Mouse (Mus musculus) liver, embryonic 12.5 days (tissue): Measurements from ENCODE around the gene Ubb. TPM values are rescaled to one million over a fixed set of nuclear protein-coding genes. Genes with fewer than 3 reads are reported as not detected.

Experiments
- ATAC-seq: fragments of 200-750 bp; cut with Nextera tagmentation; 2 replicates; pipeline ENCODE4 v1.8.0; 2017; ENCODE audit warnings: moderate number of reproducible peaks, mild to moderate bottlenecking, moderate library complexity
- H3K27ac ChIP-seq: fragments of 300-500 bp; sonication (generic); 2 replicates; pipeline ENCODE4 v1.5.1; 2016; ENCODE audit warnings: mild to moderate bottlenecking
- H3K27me3 ChIP-seq: fragments of 300-500 bp; sonication (generic); replicated peaks from 2 replicates; pipeline ENCODE4 v1.6.1; 2016; ENCODE audit warnings: mild to moderate bottlenecking, moderate library complexity
- H3K36me3 ChIP-seq: fragments of 300-500 bp; sonication (generic); 2 replicates; pipeline ENCODE4 v1.6.1; 2016; ENCODE audit warnings: mild to moderate bottlenecking, moderate library complexity
- H3K4me1 ChIP-seq: fragments of 300-500 bp; sonication (generic); 2 replicates; pipeline ENCODE4 v1.6.1; 2016
- H3K4me2 ChIP-seq: fragments of 300-500 bp; sonication (generic); 2 replicates; pipeline ENCODE4 v1.6.1; 2016; ENCODE audit warnings: mild to moderate bottlenecking, moderate library complexity
- H3K4me3 ChIP-seq: fragments of 300-500 bp; sonication (generic); 2 replicates; pipeline ENCODE4 v1.5.1; 2016; ENCODE audit warnings: mild to moderate bottlenecking, moderate library complexity
- H3K9ac ChIP-seq: fragments of 300-500 bp; sonication (generic); 2 replicates; pipeline ENCODE4 v1.6.1; 2016; ENCODE audit warnings: mild to moderate bottlenecking, moderate library complexity
- H3K9me3 ChIP-seq: fragments of 300-500 bp; sonication (generic); replicated peaks from 2 replicates; pipeline ENCODE4 v1.6.1; 2016; ENCODE audit warnings: mild to moderate bottlenecking, moderate library complexity
- WGBS: fragments of 180-500 bp; shearing (Covaris S2); methylation state at CpG from one replicate; pipeline ENCODE4 v1.1.7; 2016; ENCODE audit not compliant: insufficient replicate concordance; 5-methylcytosine and 5-hydroxymethylcytosine counted together
- polyA plus RNA-seq: library from polyadenylated mRNA; unstranded; fragments of >200 nt; fragmentation: Nextera tagmentation; extraction: Ambion mirVana; gene quantifications from 2 replicates; pipeline ENCODE4 v1.2.1, GENCODE M21; 2016

The Ubb gene
- polyA plus RNA-seq, 1 experiment from 2014 or later = 1,525 TPM

- H3K4me1 ChIP-seq = peaks cover 14% of the 10 kb centered on the region; the same call in 1 of the 2 replicates
- no peak for ATAC-seq
- WGBS = 49% methylated on average over 3 of the region's 3 CpGs
Measured at GRCm38 (mm10) chr11:62568300-62568699, 17.3 kb downstream of the Ubb start.

GRCm38 (mm10) chr11:62573959-62574702 lies 23.2 kb downstream of the Ubb start, which contains the start of gene Trpv2:
Trpv2 (plus strand) TSS chr11:62574486.
- H3K36me3 ChIP-seq = no peaks in the 10 kb centered on the region
- H3K4me3 ChIP-seq = peak within 1 kb of the TSS; percentile 64
- no peaks in the 10 kb centered on the region for H3K9me3 ChIP-seq
- H3K27ac ChIP-seq = peak within 1 kb of the TSS; percentile 13; the same call in 1 of the 2 replicates
- H3K4me2 ChIP-seq = peak within 1 kb of the TSS; percentile 95
- H3K9ac ChIP-seq = peak within 1 kb of the TSS; percentile 66; the same call in 1 of the 2 replicates
- ATAC-seq = no peak
- H3K4me1 ChIP-seq = peaks cover 48% of the 10 kb centered on the region
- no peaks in the 10 kb centered on the region for H3K27me3 ChIP-seq
- WGBS = 59% methylated on average over 6 of the region's 6 CpGs

More at GRCm38 (mm10) chr11:62568300-62568699, 17.3 kb downstream of the Ubb start:
- H3K36me3 ChIP-seq = no peaks in the 10 kb centered on the region
- H3K27ac ChIP-seq = no peak overlapping the region
- no peak overlapping the region for H3K9ac ChIP-seq
- peaks cover 12% of the 10 kb centered on the region for H3K27me3 ChIP-seq
- H3K9me3 ChIP-seq = no peaks in the 10 kb centered on the region
- H3K4me3 ChIP-seq = no peak overlapping the region
- H3K4me2 ChIP-seq = no peak overlapping the region

DNA sequence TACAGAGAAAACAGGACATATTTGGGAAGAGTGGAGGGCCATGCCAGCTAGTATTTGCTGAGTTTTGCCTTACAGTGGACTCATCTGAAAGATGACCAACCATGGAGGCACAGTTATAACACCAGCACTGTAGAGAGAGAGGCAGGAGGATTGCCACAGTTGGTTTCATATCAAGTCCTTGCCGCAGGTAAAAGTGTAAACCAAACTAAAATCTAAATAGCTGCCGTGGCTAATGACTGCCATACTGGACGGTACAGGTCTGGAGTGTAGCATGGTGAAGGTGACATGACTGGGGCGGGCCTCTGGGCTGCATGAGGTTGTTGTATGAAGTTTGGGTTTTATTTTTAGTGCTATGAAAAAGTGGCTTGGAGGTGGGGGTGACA lies 23.7 kb downstream of the Ubb start:
- H3K27ac ChIP-seq = peak overlapping the region; percentile 13; the same call in 1 of the 2 replicates
- no peak overlapping the region for H3K4me3 ChIP-seq
- H3K4me1 ChIP-seq = peaks cover 49% of the 10 kb centered on the region
- no peaks in the 10 kb centered on the region for H3K36me3 ChIP-seq
- WGBS = 61% methylated on average over 4 of the region's 4 CpGs
- no peak for ATAC-seq
- H3K9ac ChIP-seq = 0 out of 2 replicates have a peak overlapping the region, but pooled peaks have one; percentile 22
- H3K27me3 ChIP-seq = no peaks in the 10 kb centered on the region
- no peaks in the 10 kb centered on the region for H3K9me3 ChIP-seq
- H3K4me2 ChIP-seq = peak overlapping the region; percentile 95

DNA sequence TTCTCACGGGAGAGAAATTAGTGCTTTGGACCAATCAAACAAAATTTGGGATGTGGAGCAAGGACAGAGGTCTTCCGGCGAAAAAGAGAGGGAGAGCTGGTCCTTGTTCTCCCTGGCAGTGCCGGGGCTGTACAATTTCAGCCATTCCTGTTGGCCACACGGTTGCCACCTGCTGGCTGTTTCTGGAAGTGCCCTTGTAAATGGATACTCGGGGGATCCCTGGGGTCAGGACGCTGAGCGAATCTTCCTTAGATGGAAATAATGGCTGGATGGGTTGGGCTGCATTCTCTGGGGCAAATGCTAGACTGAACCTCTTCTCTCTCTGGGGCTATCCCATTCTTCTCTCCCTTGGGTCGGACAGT lies 24.3 kb downstream of the Ubb start:
- H3K9me3 ChIP-seq = no peaks in the 10 kb centered on the region
- H3K4me1 ChIP-seq = peaks cover 54% of the 10 kb centered on the region
- no peaks in the 10 kb centered on the region for H3K27me3 ChIP-seq
- peak overlapping the region; percentile 75 for H3K27ac ChIP-seq
- H3K36me3 ChIP-seq = no peaks in the 10 kb centered on the region
- H3K4me3 ChIP-seq = peak overlapping the region; percentile 64
- peak overlapping the region; percentile 95 for H3K4me2 ChIP-seq
- 3% methylated on average over 9 of the region's 9 CpGs for WGBS
- ATAC-seq = peak; percentile 67
- peak overlapping the region; percentile 66 for H3K9ac ChIP-seq

- H3K27me3 ChIP-seq = no peaks in the 10 kb centered on the region
- H3K9ac ChIP-seq = peak overlapping the region; percentile 66
- 3% methylated on average over 27 of the region's 27 CpGs for WGBS
- H3K9me3 ChIP-seq = no peaks in the 10 kb centered on the region
- peak overlapping the region; percentile 95 for H3K4me2 ChIP-seq
- H3K4me1 ChIP-seq = peaks cover 56% of the 10 kb centered on the region
- peak overlapping the region; percentile 64 for H3K4me3 ChIP-seq
- peak overlapping the region; percentile 75 for H3K27ac ChIP-seq
- H3K36me3 ChIP-seq = no peaks in the 10 kb centered on the region
- ATAC-seq = peak; percentile 61
Measured at GRCm38 (mm10) chr11:62575659-62576438, 24.9 kb downstream of the Ubb start.

- H3K9ac ChIP-seq = peak overlapping the region; percentile 66
- peak; percentile 64 for ATAC-seq
- peak overlapping the region; percentile 75 for H3K27ac ChIP-seq
- no peaks in the 10 kb centered on the region for H3K9me3 ChIP-seq
- no peaks in the 10 kb centered on the region for H3K36me3 ChIP-seq
- H3K4me3 ChIP-seq = peak overlapping the region; percentile 64
- no peaks in the 10 kb centered on the region for H3K27me3 ChIP-seq
- H3K4me2 ChIP-seq = peak overlapping the region; percentile 95
- whole genome bisulfite sequencing = 11% methylated on average over 16 of the region's 16 CpGs
- H3K4me1 ChIP-seq = peaks cover 61% of the 10 kb centered on the region
Measured at GRCm38 (mm10) chr11:62576530-62577152, 25.7 kb downstream of the Ubb start.

DNA sequence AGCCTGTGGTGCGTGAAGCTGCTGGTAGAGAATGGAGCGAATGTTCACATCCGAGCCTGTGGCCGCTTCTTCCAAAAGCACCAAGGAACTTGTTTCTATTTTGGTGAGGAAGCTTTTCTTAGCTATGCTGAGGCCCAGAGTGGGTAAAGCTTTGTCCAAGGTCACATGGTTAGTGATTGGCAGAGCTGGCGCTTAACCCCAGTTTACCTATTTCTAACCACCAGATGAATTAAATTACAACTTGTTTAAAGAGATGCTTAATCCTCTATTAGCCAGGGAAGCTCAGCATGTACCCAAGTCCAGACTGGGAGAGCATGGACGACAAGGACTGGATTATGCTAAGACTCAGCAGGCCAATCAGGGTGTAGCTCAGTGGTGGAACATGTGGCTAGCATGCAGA lies 32.1 kb downstream of the Ubb start:
- no peaks in the 10 kb centered on the region for H3K27me3 ChIP-seq
- ATAC-seq = no peak
- peaks cover 6% of the 10 kb centered on the region; the same call in 1 of the 2 replicates for H3K36me3 ChIP-seq
- no peaks in the 10 kb centered on the region for H3K9me3 ChIP-seq
- H3K4me2 ChIP-seq = no peak overlapping the region
- H3K9ac ChIP-seq = no peak overlapping the region
- H3K4me3 ChIP-seq = no peak overlapping the region
- H3K4me1 ChIP-seq = peaks cover 42% of the 10 kb centered on the region
- no peak overlapping the region for H3K27ac ChIP-seq
- 84% methylated on average over 6 of the region's 6 CpGs for WGBS

DNA sequence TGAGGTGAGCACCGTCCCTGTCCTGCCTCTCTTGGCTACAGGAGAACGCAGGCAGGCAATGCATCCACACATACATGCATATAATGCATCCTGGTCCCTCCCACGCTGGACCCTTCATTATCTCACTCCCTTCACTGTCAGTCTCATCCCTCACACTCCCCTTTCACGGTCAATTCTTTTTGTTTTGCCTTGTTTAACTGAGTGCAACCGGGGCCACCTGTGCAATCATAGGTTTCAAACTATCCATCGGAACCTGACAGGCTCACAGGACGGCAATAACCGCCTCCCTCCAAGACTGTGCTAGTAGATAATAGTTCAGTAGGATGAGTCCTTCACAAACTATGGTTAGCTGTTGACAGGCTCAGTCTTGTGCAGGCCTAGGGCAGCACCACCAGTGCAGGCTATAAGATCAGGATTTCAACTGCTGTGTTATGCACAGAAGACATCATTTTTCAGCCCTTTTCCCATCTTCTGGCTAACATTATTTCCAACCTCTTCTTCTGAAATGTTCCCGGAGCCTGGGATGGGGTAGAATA lies 33.8 kb downstream of the Ubb start:
- Histone ChIP-seq H3K36me3 (peaks cover 6% of the 10 kb centered on the region; the same call in 1 of the 2 replicates), H3K27me3 (no peaks in the 10 kb centered on the region), H3K4me3 (no peak overlapping the region), H3K9ac (no peak overlapping the region), H3K4me1 (peaks cover 31% of the 10 kb centered on the region), H3K27ac (no peak overlapping the region; the same call in 1 of the 2 replicates), H3K9me3 (no peaks in the 10 kb centered on the region), H3K4me2 (no peak overlapping the region)
- 59% methylated on average over 9 of the region's 9 CpGs for WGBS
- peak; percentile 50; the same call in 1 of the 2 replicates for ATAC-seq

- no peak overlapping the region for H3K4me3 ChIP-seq
- no peak overlapping the region for H3K4me2 ChIP-seq
- H3K4me1 ChIP-seq = peaks cover 30% of the 10 kb centered on the region
- H3K9me3 ChIP-seq = no peaks in the 10 kb centered on the region
- no peak overlapping the region for H3K27ac ChIP-seq
- H3K9ac ChIP-seq = no peak overlapping the region
- ATAC-seq = no peak
- WGBS = 72% methylated on average over 5 of the region's 5 CpGs
- no peaks in the 10 kb centered on the region for H3K27me3 ChIP-seq
- peaks cover 6% of the 10 kb centered on the region; the same call in 1 of the 2 replicates for H3K36me3 ChIP-seq
Measured at GRCm38 (mm10) chr11:62587034-62587433, 36.1 kb downstream of the Ubb start.

GRCm38 (mm10) chr11:62589391-62589790 lies 38.4 kb downstream of the Ubb start:
- no peak overlapping the region for H3K9ac ChIP-seq
- no peaks in the 10 kb centered on the region for H3K9me3 ChIP-seq
- no peak overlapping the region for H3K27ac ChIP-seq
- no peaks in the 10 kb centered on the region for H3K27me3 ChIP-seq
- WGBS = 81% methylated on average over 10 of the region's 10 CpGs
- H3K4me2 ChIP-seq = no peak overlapping the region
- ATAC-seq = no peak
- H3K36me3 ChIP-seq = peaks cover 6% of the 10 kb centered on the region; the same call in 1 of the 2 replicates
- peaks cover 32% of the 10 kb centered on the region for H3K4me1 ChIP-seq
- no peak overlapping the region for H3K4me3 ChIP-seq

- no peak for ATAC-seq
- Histone ChIP-seq H3K27me3 (no peaks in the 10 kb centered on the region), H3K36me3 (peaks cover 6% of the 10 kb centered on the region; the same call in 1 of the 2 replicates), H3K27ac (no peak overlapping the region), H3K4me3 (no peak overlapping the region), H3K4me2 (no peak overlapping the region), H3K9ac (no peak overlapping the region), H3K9me3 (no peaks in the 10 kb centered on the region), H3K4me1 (peaks cover 15% of the 10 kb centered on the region; the same call in 1 of the 2 replicates)
- WGBS = 86% methylated on average over 2 of the region's 2 CpGs
Measured at GRCm38 (mm10) chr11:62591026-62591425, 40.1 kb downstream of the Ubb start.
